Mouse (Mus musculus) C2C12 (cell line): ENCODE measurements around the gene Iqca.

Experiments
- CTCF ChIP-seq: IDR thresholded peaks from one replicate; pipeline ENCODE4 v1.5.1; 2011; ENCODE audit not compliant: control insufficient read depth, insufficient read depth, insufficient read length
- FOSL1 ChIP-seq: IDR thresholded peaks from one replicate; pipeline ENCODE4 v1.8.0; 2011; ENCODE audit warnings: mild to moderate bottlenecking, low read length; ENCODE audit not compliant: poor library complexity, insufficient read depth, severe bottlenecking
- MAX ChIP-seq: IDR thresholded peaks from one replicate; pipeline ENCODE4 v1.6.1; 2011; ENCODE audit warnings: mild to moderate bottlenecking, control low read depth
- MYOG ChIP-seq: IDR thresholded peaks from one replicate; pipeline ENCODE4 v1.6.1; 2011; ENCODE audit not compliant: control insufficient read depth, insufficient read length; ENCODE audit errors: extremely low read depth
- USF1 ChIP-seq: IDR thresholded peaks from one replicate; pipeline ENCODE4 v1.6.1; 2011; ENCODE audit warnings: low read depth, mild to moderate bottlenecking, control low read depth, moderate library complexity

DNA sequence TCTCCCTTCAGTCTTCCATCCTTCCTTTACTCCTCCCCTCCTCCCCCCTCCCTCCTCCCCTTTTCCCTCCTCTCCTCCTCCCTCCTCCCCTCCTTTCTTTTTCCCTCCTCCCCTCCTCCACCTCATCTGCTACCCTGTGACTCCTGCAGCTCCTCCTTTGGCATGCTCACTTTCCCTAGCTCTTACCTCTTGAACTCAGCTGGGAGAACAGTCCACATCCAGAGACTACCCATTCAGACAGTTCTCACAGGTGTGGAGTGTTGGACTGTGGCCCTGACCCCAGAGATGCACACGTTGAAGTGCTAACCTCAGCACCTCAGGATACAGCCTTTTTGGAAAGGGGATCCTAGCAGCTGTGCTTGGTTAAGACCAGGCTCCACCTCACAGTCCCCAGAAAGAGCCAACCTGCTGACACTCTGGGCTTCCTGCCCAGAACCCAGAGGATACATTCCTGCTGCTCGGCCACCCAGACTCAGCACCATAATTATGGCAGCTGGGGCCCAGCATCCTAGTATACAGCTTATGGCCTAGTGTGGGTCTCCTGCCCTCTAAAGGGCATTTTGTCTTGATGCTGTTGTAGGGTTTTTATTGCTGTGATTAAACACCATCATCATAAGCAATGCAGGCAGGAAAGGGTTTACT is 41.9 kb downstream of the Iqca start:
- TF ChIP-seq CTCF (no peak), USF1 (no peak), MYOG (no peak), FOSL1 (no peak), MAX (no peak)
